Mouse (Mus musculus): ENCODE results near the gene 1110032A03Rik.

The 1110032A03Rik gene

GRCm38 (mm10) chr9:50774991-50775612, at the start of gene 1110032A03Rik, which contains the start of gene Alg9:
1110032A03Rik (minus strand) TSS chr9:50775520.
Alg9 (plus strand) TSS chr9:50775019.
- peak; percentile 90 for DNase-seq (ENCODE audit: low spot score)

DNA sequence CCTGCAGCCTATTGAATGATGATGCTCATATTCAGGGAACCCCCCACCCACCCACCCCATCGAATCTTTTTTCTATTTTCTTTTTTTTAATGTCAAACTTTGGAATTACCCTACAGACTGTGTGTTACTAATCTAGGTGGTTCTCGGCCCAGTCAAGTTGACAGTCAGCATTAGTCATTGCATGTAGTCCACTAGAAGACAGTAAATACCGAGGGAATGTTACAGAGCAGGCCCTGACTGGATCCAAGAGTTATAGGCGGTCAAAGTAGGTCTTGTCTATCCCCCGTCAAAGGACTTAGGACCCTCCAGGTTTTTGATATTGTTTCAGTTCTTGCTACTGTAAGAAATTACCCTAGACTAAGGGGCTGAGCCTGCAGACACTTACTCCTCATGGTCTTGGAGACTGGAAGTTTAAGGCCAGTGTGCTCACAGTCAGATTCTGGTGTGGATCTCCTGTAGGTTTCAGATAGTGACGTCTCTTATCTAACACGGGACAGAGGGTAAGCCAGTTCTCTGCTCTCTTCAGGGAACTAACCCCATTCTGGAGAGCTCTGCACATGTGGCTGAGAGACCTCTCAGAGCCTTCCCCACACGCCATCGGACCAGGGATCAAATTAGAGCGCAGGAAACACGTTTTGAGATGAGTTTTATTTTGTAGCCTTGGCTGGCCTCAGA, 48.6 kb upstream of the 1110032A03Rik start:
- no peak for DNase-seq (ENCODE audit: low spot score)

DNA sequence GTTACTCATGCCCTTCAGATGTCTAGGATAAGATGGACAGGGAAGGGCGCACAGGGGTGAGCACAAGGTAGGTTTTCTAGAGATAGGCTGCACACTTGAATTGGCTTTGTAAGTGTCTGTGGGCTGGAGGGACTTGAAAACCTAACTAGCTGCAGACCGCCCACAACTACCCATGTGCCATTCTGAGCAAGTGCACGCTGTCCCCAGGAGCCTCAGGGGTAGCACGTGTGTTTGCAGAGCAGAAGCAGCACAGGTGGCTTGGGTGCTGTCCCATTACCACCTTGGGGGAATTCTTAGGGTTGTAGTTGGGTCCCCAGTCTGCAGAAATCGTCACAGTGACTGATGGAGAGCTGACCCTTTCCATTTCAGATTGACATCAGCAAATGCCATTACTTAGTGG, 46.9 kb upstream of the 1110032A03Rik start:
- no peak for DNase-seq (ENCODE audit: low spot score)

GRCm38 (mm10) chr9:50821651-50822050, 46.3 kb upstream of the 1110032A03Rik start:
- DNase-seq (ENCODE audit: low spot score) = no peak

DNA sequence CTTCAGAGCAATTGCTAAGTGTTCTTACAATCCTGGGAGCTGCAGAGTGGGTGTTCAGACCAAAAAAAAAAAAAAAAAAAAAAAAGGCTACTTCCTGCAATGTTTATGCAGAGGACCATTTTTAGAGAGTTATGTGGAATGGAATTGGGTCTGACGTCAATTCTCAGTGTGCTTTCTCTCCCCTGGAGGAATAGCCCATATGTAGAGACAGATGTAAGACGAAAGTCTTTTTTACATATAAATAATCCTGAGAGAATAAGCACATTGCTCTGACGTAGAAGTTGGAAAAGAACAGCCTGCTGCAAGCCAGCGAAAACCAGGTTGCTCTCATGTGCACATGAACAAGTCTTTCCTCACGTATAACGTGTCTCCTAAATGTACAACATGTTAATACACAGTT, 44.4 kb upstream of the 1110032A03Rik start:
- DNase-seq (ENCODE audit: low spot score) = no peak

- DNase-seq (ENCODE audit: low spot score) = no peak
These were observed 42.7 kb upstream of the 1110032A03Rik start for GRCm38 (mm10) chr9:50818050-50818449.

DNA sequence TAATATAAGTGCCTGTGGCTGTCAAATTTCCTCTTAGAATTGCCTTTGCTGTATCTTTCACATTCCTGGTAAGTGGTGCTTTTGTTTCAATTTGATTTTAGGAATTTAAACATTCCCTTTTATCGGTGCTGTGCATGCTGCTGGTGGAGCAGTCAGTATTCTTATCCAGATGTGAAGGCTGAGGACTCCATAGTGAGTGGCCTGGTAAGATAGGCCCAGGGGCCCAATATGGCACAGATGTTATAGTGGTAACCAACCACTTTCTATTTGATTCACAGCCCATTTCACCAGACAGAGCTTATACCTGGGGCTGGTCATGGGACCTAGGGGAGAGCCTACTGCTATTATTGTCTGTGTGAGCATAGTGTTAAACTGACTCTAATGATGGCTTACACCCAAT, 41.2 kb upstream of the 1110032A03Rik start:
- DNase-seq (ENCODE audit: low spot score) = no peak

GRCm38 (mm10) chr9:50815666-50816065, 40.3 kb upstream of the 1110032A03Rik start:
- DNase-seq (ENCODE audit: low spot score) = no peak

- DNase-seq (ENCODE audit: low spot score) = no peak
These were observed 38.5 kb upstream of the 1110032A03Rik start for GRCm38 (mm10) chr9:50813796-50814195.

DNA sequence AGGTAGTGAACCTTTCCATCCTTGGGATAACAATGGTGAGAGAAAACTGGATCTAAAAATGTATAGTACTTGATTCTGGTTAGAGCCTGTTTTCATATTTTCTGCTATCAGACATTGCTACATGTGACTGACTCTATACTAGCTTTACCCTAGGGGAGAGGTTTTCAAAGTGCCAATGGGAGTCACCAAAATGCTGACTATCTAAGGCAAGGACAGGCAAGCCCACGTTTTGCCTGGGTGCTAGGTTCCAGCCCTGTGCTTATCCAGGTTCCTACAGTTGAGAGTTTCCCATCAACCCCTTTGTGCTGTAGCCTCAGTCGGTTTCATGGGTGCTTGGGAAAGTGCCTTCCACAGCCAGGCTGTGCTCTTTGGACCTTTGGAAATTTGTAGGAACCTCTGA, 36.4 kb upstream of the 1110032A03Rik start:
- no peak for DNase-seq (ENCODE audit: low spot score)

GRCm38 (mm10) chr9:50811187-50811586, 35.9 kb upstream of the 1110032A03Rik start:
- no peak for DNase-seq (ENCODE audit: low spot score)

GRCm38 (mm10) chr9:50809146-50809545, 33.8 kb upstream of the 1110032A03Rik start:
- no peak for DNase-seq (ENCODE audit: low spot score)

DNA sequence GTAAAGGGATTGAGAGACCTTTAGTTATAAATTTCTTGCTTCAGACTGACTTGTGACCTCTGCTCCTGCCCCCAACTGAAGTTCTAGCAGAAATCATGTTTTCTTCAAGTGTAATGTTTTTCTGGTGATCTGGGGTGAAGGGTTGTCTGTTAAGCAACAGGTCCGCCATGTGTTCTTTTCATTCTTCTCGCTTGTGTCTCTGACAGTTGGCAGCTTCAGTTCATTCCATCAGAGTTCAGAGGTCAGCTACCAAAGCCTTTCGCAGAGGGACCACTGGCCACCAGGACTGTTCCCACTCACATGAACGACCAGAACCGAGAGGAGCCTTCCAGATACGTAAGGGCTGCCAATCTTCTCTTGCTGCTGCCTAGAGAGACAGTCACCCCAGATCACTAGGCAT, 33.2 kb upstream of the 1110032A03Rik start:
- no peak for DNase-seq (ENCODE audit: low spot score)

- DNase-seq (ENCODE audit: low spot score) = no peak
These were observed 27.8 kb upstream of the 1110032A03Rik start for GRCm38 (mm10) chr9:50803055-50803671.

DNA sequence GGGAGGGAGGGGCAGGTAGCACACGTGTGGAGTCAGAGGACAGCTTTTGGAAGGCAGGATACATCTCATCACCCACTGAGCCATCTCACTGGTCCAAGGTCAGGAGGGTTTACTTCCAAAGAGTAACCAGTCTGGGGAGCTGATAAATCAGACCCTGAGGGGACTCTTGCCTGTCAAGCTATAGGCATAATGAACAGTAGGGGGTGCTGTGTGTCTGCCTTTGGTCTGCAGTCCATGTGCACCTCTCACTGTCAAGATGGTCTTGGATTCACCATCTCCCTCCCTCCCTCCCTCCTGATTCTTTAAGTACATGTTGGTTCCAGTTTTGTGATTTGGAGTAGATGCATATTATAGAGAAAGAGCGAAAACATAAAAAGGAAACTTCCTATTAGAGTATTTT, 25.7 kb upstream of the 1110032A03Rik start:
- DNase-seq (ENCODE audit: low spot score) = no peak

- no peak for DNase-seq (ENCODE audit: low spot score)
These were observed 23.0 kb upstream of the 1110032A03Rik start for GRCm38 (mm10) chr9:50798368-50798767.

GRCm38 (mm10) chr9:50797641-50798040, 22.3 kb upstream of the 1110032A03Rik start:
- DNase-seq (ENCODE audit: low spot score) = no peak

DNA sequence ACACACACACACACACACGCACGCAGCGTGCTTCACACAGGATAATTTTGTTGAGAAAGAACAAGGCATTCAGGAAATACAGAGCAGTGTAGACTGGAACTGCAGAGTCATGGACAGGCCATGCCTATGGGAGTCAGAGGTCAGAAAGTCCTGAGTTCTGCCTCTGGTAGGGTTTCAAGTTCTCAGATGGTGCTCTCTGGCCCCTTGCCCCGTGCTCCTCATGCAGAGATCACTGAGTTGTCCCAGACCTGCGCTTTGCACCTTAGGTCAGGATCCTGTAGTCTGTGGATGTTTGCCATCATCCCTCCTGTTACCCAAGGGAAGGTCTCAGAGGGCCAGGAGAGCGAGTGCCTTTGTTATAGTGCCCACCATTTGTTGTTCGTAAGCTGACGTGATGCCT, 21.5 kb upstream of the 1110032A03Rik start:
- DNase-seq (ENCODE audit: low spot score) = no peak

DNA sequence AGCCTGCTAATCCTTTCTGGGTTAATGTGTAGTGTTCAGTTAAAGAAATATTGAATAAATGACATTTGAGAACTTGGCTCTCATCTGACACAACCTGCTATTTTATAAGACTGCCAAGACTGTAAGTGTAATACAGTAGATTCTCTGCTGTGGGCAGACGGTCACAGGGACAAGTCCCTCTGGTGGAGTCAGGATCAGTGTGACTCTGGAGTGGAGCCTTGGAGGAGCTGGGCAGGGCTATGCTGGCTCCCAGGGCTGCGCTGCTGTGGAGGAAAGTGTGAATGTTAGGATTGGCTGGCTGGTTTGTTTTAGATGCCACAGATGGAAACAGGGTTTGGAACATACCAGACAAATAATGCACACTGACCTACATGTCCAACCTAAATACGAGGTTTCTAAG, 19.9 kb upstream of the 1110032A03Rik start:
- no peak for DNase-seq (ENCODE audit: low spot score)

- no peak for DNase-seq (ENCODE audit: low spot score)
These were observed 6.8 kb upstream of the 1110032A03Rik start for GRCm38 (mm10) chr9:50782155-50782554.

GRCm38 (mm10) chr9:50776162-50776760, 941 bp upstream of the 1110032A03Rik start:
- DNase-seq (ENCODE audit: low spot score) = no peak

GRCm38 (mm10) chr9:50775662-50776126, 374 bp upstream of the 1110032A03Rik start:
- DNase-seq (ENCODE audit: low spot score) = peak; percentile 13

DNA sequence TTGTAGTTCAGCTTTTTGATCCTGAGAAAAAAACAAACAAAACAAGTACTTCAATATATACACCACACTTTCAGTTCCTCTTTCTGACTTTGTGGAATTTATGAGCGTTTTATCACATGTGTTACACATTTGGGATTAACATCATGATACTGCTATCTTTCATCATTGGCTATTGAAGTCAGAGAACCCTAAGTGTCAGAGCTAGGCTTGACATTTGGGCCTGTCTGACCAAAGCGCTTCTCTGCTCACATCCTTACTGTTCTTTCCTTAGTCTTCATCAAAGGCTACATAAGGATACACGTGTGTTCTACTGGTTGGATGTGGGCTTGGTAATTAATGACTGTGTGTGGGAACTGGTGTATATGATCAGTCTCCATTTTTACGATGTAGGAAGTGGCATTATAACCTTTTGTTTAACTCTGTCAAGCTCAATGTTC, 1.3 kb downstream of the 1110032A03Rik start:
- no peak for DNase-seq (ENCODE audit: low spot score)
